Mouse (Mus musculus) heart, adult 2 months (tissue): ENCODE results near the gene Amigo1.

Source experiments
- CTCF ChIP-seq: fragments of 200-600 bp; IDR thresholded peaks from 2 replicates; pipeline ENCODE4 v1.8.1; 2022; ENCODE audit warnings: antibody characterized with exemption, mild to moderate bottlenecking, moderate library complexity
- EP300 ChIP-seq: fragments of 200-500 bp; IDR thresholded peaks from 2 replicates; pipeline ENCODE4 v1.6.1; 2011; ENCODE audit warnings: low read depth, low read length, control low read depth; ENCODE audit not compliant: insufficient read depth
- POLR2A ChIP-seq: fragments of 200-500 bp; IDR thresholded peaks from 2 replicates; pipeline ENCODE4 v1.6.1; 2011; ENCODE audit warnings: mild to moderate bottlenecking, low read depth, low read length, control low read depth; ENCODE audit not compliant: insufficient read depth

GRCm38 (mm10) chr3:108211845-108212244, 25.7 kb downstream of the Amigo1 start:
- TF ChIP-seq EP300 (no peak), CTCF (no peak), POLR2A (no peak)
